Mouse (Mus musculus) ES-Bruce4 (cell line): ENCODE data around the gene Pcgf6. TPM values are rescaled to one million over a fixed set of nuclear protein-coding genes. Genes with fewer than 3 reads are reported as not detected.

Experiments
- H3K27ac ChIP-seq: 2 replicates; pipeline ENCODE4 v1.5.1; 2012; ENCODE audit warnings: low read length, inconsistent platforms; ENCODE audit not compliant: insufficient read depth
- H3K27me3 ChIP-seq: 2 replicates; pipeline ENCODE4 v1.6.1; 2012; ENCODE audit warnings: mild to moderate bottlenecking, low read length, inconsistent platforms; ENCODE audit not compliant: control insufficient read depth, poor library complexity, insufficient read depth, severe bottlenecking
- H3K36me3 ChIP-seq: 2 replicates; pipeline ENCODE4 v1.6.1; 2012; ENCODE audit warnings: inconsistent platforms, mild to moderate bottlenecking, low read length, moderate library complexity; ENCODE audit not compliant: control insufficient read depth, poor library complexity, insufficient read depth, severe bottlenecking
- H3K4me1 ChIP-seq: one replicate; pipeline ENCODE4 v1.8.1; 2011; ENCODE audit warnings: low read length; ENCODE audit not compliant: control insufficient read depth, insufficient read depth
- H3K4me3 ChIP-seq: 2 replicates; pipeline ENCODE4 v1.5.1; 2011; ENCODE audit warnings: low read depth, mild to moderate bottlenecking, low read length
- H3K9ac ChIP-seq: 2 replicates; pipeline ENCODE4 v1.6.1; 2012; ENCODE audit warnings: low read depth, mild to moderate bottlenecking, inconsistent platforms; ENCODE audit not compliant: poor library complexity, severe bottlenecking
- H3K9me3 ChIP-seq: replicated peaks from 2 replicates; pipeline ENCODE4 v1.6.1; 2012; ENCODE audit warnings: mild to moderate bottlenecking, low read length, inconsistent platforms; ENCODE audit not compliant: control insufficient read depth, poor library complexity, insufficient read depth, severe bottlenecking
- CTCF ChIP-seq: IDR thresholded peaks from one replicate; pipeline ENCODE4 v1.8.1; 2011; ENCODE audit warnings: low read depth, low read length
- EP300 ChIP-seq: IDR thresholded peaks from 2 replicates; pipeline ENCODE4 v1.6.1; 2011; ENCODE audit warnings: low read depth, low read length; ENCODE audit not compliant: insufficient read depth
- POLR2A ChIP-seq: IDR thresholded peaks from one replicate; pipeline ENCODE4 v1.8.1; 2011; ENCODE audit warnings: low read length; ENCODE audit not compliant: insufficient read depth
- polyA plus RNA-seq: library from polyadenylated mRNA; stranded (reverse); fragments of >200 nt; gene quantifications from 2 replicates; pipeline ENCODE4 v1.2.4, GENCODE M21; 2011; ENCODE audit warnings: low read depth; ENCODE audit not compliant: missing spikeins, insufficient read depth, insufficient read length

Gene Pcgf6
- polyA plus RNA-seq, 1 experiment = 73.2 TPM

DNA sequence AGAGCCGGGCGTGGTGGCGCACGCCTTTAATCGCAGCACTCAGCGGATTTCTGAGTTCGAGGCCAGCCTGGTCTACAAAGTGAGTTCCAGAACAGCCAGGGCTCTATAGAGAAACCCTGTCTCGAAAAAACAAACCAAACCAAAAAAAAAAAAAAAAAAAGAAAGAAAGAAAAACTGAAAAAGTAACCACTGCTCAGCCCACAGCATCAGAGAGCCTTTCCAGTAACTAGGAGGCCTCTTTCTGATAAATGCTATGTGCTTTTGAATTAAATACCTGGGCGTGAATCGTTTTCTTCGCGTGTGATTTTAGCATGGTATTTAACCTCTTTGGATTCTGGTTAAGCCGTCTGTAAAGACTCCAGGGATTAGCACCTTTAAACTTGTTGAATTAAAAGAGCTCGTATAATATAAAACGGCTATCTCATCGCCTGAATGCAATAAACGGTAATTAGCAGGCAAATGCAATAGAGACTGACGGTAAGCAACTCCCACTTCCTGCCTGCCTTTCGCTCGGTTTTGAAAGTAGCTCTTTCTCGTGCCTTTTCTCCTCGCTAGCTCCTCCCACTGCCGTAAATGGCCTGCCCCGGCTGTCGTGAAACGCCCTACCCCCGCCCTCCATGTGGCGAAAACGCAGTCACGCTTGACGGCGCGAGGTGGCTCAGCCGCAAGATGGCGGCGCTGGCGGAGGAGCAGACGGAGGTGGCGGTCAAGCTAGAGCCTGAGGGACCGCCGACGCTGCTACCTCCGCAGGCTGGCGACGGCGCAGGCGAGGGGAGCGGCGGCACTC is 16.6 kb upstream of the Pcgf6 start, which contains the start of gene Taf5:
Taf5 (plus strand) TSS at position 651 of the 787 bp plus-strand sequence.
- Histone ChIP-seq H3K27ac (peak within 1 kb of the TSS; percentile 24; the same call in 1 of the 2 replicates), H3K4me1 (no peaks in the 10 kb centered on the region), H3K36me3 (peaks cover 16% of the 10 kb centered on the region), H3K9ac (peak within 1 kb of the TSS; percentile 91), H3K27me3 (no peaks in the 10 kb centered on the region), H3K4me3 (peak within 1 kb of the TSS; percentile 66), H3K9me3 (no peaks in the 10 kb centered on the region)
- TF ChIP-seq CTCF (no peak), EP300 (peak; percentile 52; the same call in 1 of the 2 replicates), POLR2A (peak; percentile 98)

DNA sequence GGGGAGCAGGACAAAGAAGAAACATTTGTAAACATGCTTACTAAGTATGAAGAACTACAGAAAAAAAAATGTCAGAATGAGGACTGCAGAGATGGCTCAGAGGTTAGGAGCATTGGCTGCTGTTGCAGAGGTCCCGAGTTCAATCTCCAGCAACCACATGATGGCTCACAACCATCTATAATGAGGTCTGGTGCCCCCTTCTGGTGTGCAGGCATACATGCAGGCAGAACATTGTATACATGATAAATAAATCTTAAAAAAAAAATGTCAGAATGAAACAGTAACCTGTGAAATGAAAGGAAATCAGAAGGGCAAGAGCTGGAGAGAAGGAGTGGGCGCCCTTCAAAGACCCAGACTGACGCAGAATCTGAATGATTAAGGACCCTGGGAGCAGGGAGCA is 15.2 kb upstream of the Pcgf6 start:
- Histone ChIP-seq H3K4me3 (no peak overlapping the region), H3K27ac (no peak overlapping the region), H3K9me3 (no peaks in the 10 kb centered on the region), H3K9ac (no peak overlapping the region), H3K27me3 (no peaks in the 10 kb centered on the region), H3K36me3 (peaks cover 2% of the 10 kb centered on the region), H3K4me1 (no peaks in the 10 kb centered on the region)
- no peak for TF ChIP-seq POLR2A
- TF ChIP-seq CTCF = peak; percentile 41
- TF ChIP-seq EP300 = no peak

DNA sequence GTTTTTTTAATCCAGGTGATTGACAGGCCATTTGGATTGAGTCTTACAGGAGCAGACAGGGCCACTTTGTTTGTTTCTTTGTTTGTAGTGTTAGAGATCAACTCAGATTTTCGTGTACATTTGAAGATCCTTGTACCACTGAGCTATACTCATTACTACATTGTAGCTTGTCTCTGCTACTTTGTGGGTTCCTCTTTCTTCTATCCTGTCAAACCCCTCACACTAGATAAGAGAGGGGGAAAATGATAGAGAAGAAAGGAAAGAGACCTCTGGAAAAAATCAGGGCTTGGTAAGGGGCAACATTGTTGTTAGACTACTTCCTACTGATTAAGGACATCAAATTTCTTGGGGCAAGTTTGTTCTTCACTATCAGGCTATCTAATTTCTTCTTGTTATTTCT is 7.0 kb upstream of the Pcgf6 start:
- TF ChIP-seq POLR2A = no peak
- TF ChIP-seq CTCF = no peak
- TF ChIP-seq EP300 = no peak
- Histone ChIP-seq H3K27ac (no peak overlapping the region), H3K9me3 (no peaks in the 10 kb centered on the region), H3K27me3 (no peaks in the 10 kb centered on the region), H3K9ac (no peak overlapping the region), H3K4me1 (no peaks in the 10 kb centered on the region), H3K4me3 (no peak overlapping the region), H3K36me3 (no peaks in the 10 kb centered on the region)

DNA sequence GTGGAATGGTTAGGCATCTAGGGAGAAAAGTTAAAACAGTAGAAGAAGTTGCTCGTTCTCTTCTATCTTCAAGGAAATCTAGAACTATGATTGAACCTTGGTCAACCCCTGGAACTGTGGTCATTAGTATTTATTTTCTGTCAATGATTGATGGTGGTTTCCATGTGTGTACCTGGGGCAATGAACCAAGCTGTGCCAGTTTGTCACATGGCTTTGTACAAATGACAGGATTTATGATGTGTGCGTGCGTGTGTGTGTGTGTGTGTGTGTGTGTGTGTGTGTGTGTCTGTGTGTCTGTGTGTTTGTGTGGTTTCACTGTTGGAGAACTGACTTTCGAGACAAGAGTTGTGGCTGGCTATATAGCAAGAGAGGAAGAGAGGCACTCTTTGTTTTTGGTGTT is 2.8 kb upstream of the Pcgf6 start:
- no peak overlapping the region for H3K27ac ChIP-seq
- TF ChIP-seq EP300 (no peak), CTCF (no peak), POLR2A (no peak)
- H3K27me3 ChIP-seq = no peaks in the 10 kb centered on the region
- peaks cover 2% of the 10 kb centered on the region for H3K36me3 ChIP-seq
- no peaks in the 10 kb centered on the region for H3K9me3 ChIP-seq
- no peak overlapping the region for H3K9ac ChIP-seq
- no peak overlapping the region for H3K4me3 ChIP-seq
- H3K4me1 ChIP-seq = no peaks in the 10 kb centered on the region

DNA sequence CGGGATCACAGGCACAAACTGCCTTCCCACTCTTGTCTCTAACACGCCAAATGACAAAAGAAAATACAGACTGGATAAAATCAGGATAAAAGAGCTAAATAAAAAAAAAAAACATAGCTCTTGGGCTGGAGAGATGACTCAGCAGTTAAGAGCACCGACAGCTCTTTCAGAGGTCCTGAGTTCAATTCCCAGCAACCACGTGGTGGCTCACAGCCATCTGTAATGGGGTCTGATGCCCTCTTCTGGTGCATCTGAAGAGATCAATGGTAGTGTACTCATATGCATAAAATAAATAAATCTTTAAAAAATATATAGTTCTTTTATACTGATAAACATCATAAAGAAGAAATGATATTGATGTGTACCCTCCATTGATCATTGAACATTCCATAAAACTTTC is 2.2 kb upstream of the Pcgf6 start:
- no peaks in the 10 kb centered on the region for H3K9me3 ChIP-seq
- H3K36me3 ChIP-seq = peaks cover 6% of the 10 kb centered on the region
- no peak overlapping the region for H3K27ac ChIP-seq
- TF ChIP-seq POLR2A = no peak
- TF ChIP-seq CTCF = no peak
- no peak for TF ChIP-seq EP300
- H3K4me1 ChIP-seq = no peaks in the 10 kb centered on the region
- H3K9ac ChIP-seq = no peak overlapping the region
- no peaks in the 10 kb centered on the region for H3K27me3 ChIP-seq
- no peak overlapping the region for H3K4me3 ChIP-seq

DNA sequence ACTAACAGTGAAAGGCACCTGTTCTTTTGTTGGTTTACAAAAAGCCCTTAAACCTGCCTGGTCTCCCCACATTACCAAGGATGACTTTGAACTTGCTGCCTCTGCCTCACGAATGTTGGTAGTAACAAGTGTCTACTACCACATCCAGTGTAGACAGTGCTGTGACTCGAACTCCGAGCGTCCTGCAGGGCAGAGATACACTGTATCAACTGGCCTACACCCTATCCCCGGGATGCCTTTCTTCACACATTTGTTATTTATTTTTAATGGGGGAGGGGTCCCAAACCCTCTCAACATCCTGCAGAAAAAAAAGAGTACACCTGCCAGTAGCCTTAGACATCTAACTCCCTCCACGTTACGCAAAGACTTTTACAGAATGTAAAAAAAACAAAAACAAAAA is 866 bp downstream of the Pcgf6 start:
- H3K9ac ChIP-seq = peak overlapping the region; percentile 88
- H3K27ac ChIP-seq = no peak overlapping the region
- H3K36me3 ChIP-seq = peaks cover 18% of the 10 kb centered on the region
- TF ChIP-seq CTCF (no peak), EP300 (no peak), POLR2A (no peak)
- peaks cover 1% of the 10 kb centered on the region for H3K4me1 ChIP-seq
- H3K9me3 ChIP-seq = no peaks in the 10 kb centered on the region
- no peaks in the 10 kb centered on the region for H3K27me3 ChIP-seq
- H3K4me3 ChIP-seq = peak overlapping the region; percentile 91
